Comparison of ENCODE assay signal across 22 mouse cellular contexts in the genomic region with DNA sequence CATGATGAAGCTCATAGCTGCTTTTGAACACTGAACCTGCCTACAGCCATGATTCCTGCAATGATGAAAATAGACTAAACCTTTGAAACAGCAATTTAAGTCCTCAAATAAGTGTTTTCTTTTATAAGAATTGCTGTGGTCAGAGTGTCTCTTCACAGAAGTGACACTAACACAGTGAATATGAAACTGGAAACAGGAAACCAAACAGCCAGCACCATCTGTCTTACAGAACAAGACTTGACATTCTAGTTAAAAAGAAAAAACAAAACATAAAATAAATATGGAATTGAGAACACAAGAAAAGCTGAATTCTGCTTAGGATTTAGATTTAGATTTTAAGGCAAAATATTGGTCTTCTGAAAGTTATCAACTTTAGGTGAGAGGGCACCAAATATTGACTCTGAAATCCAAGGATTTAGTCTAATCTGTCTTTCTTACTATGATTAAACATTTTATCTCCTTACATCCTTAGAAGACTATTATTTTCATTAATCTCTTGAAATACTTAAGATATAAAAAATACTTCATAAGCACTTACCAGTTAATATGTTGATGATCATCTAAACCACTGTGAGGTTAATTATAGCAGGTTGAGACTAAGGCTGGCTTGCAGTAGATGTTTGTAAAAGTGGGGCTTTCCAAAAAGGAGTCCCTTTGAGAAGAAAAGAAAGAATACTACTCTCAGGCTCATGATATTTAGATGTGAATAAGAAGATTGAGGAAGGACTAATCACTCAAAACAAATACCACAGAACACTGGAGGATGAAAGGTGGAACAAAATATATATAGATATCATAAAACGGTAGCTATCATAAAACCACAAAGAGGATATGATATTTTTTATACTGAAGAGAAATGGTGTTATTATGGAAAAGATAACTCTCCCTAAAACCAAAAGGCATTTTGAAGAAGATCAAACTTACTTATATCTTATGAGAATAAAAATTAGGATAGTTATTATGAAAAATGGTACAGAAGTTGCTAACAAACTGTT.
DNase-seq lines count a peak whose midpoint lies in the region; ATAC-seq and TF ChIP-seq lines count a peak whose summit lies in the region.
"Had no signal": no experiment of that assay in that cellular context is flagged by ENCODE, and none has a peak within 500 bp of the region (broad histone marks: within the 10 kb centered on the region; RNA-seq: fewer than 3 reads in every experiment).

No protein-coding gene starts in this region.

- peak overlapping the region; percentile 80 for H3K27ac ChIP-seq in MEL (ENCODE audit: control insufficient read depth, low read depth, low read length)
- no peak overlapping the region for H3K27ac ChIP-seq in lung, postnatal 0 days (ENCODE audit: low read length)
- H3K27ac ChIP-seq: embryonic facial prominence, embryonic 10.5 days; embryonic facial prominence, embryonic 12.5 days; forebrain, embryonic 13.5 days; forebrain, embryonic 15.5 days had no signal

- H3K4me1 ChIP-seq in MEL (ENCODE audit: control insufficient read depth in 1 of 2, insufficient read depth in 2 of 2, low read length in 2 of 2): peaks cover 10 to 41% of the 10 kb centered on the region in 2 experiments
- H3K4me1 ChIP-seq in lung, postnatal 0 days (ENCODE audit: insufficient read depth, low read depth, low read length): no peaks in the 10 kb centered on the region
- H3K4me1 ChIP-seq: embryonic facial prominence, embryonic 10.5 days; embryonic facial prominence, embryonic 12.5 days; forebrain, embryonic 13.5 days; forebrain, embryonic 15.5 days had no signal

- peak; percentile 95 to 97 for TF ChIP-seq EP300 in MEL (IDR thresholded peaks at IDR 0.05; ENCODE audit: low read depth in 1 of 2, low read length in 2 of 2)
- TF ChIP-seq EP300 in lung, postnatal 0 days (IDR thresholded peaks at IDR 0.05): no peak

- TF ChIP-seq CTCF in MEL (IDR thresholded peaks at IDR 0.05 in 2 of 3, conservative IDR thresholded peaks at IDR 0.05 in 1 of 3; ENCODE audit: control insufficient read depth in 1 of 3, insufficient read depth in 1 of 3, low read depth in 2 of 3, low read length in 3 of 3, poor library complexity in 1 of 3, severe bottlenecking in 1 of 3): no peak
- no peak for TF ChIP-seq CTCF in lung, postnatal 0 days (IDR thresholded peaks at IDR 0.05)

- WGBS in lung, postnatal 0 days: 83% methylated on average over 1 of the region's 1 CpGs

- H3K4me2 ChIP-seq in lung, postnatal 0 days (replicated peaks; ENCODE audit: low read depth, low read length): no peak overlapping the region
- H3K4me2 ChIP-seq: embryonic facial prominence, embryonic 12.5 days; forebrain, embryonic 13.5 days; forebrain, embryonic 15.5 days had no signal

- ATAC-seq in lung, postnatal 0 days: no peak
- ATAC-seq: activated CD4-positive, CD25-positive, alpha-beta regulatory T cell, adult 4 months; forebrain, embryonic 13.5 days; forebrain, embryonic 15.5 days; forebrain, postnatal 0 days; Patski had no signal

- peak overlapping the region in 1 of 2 experiments; percentile 3; a peak in 1 of 4 replicates for H3K4me3 ChIP-seq in MEL (ENCODE audit: control insufficient read depth in 1 of 2, insufficient read depth in 1 of 2, low read depth in 2 of 2, low read length in 2 of 2)
- H3K4me3 ChIP-seq in lung, postnatal 0 days (ENCODE audit: low read depth, low read length): no peak overlapping the region
- H3K4me3 ChIP-seq: embryonic facial prominence, embryonic 10.5 days; embryonic facial prominence, embryonic 12.5 days; forebrain, embryonic 13.5 days; forebrain, embryonic 15.5 days had no signal

- H3K9me3 ChIP-seq in MEL (replicated peaks; ENCODE audit: insufficient read depth, low read length): no peaks in the 10 kb centered on the region
- H3K9me3 ChIP-seq in lung, postnatal 0 days (ENCODE audit: low read length): no peaks in the 10 kb centered on the region
- H3K9me3 ChIP-seq: embryonic facial prominence, embryonic 10.5 days; embryonic facial prominence, embryonic 12.5 days; forebrain, embryonic 13.5 days; forebrain, embryonic 15.5 days; G1E had no signal

- H3K36me3 ChIP-seq in MEL (ENCODE audit: control insufficient read depth in 1 of 2, insufficient read depth in 2 of 2, low read length in 2 of 2): peaks cover 0 to 46% of the 10 kb centered on the region in 2 experiments; a peak in 2 of 4 replicates
- H3K36me3 ChIP-seq in lung, postnatal 0 days (ENCODE audit: insufficient read depth, low read length): no peaks in the 10 kb centered on the region
- H3K36me3 ChIP-seq: embryonic facial prominence, embryonic 10.5 days; embryonic facial prominence, embryonic 12.5 days; forebrain, embryonic 15.5 days; G1E had no signal

- peak overlapping the region; percentile 6; the same call in 1 of the 2 replicates for H3K9ac ChIP-seq in MEL (ENCODE audit: control insufficient read depth, low read depth, low read length, poor library complexity, severe bottlenecking)
- H3K9ac ChIP-seq in lung, postnatal 0 days (replicated peaks; ENCODE audit: low read depth): no peak overlapping the region
- H3K9ac ChIP-seq: embryonic facial prominence, embryonic 12.5 days; forebrain, embryonic 13.5 days; forebrain, embryonic 15.5 days; forebrain, postnatal 0 days had no signal

- no peaks in the 10 kb centered on the region for H3K27me3 ChIP-seq in MEL (ENCODE audit: control insufficient read depth in 1 of 2, insufficient read depth in 2 of 2, low read length in 2 of 2)
- H3K27me3 ChIP-seq in lung, postnatal 0 days (replicated peaks; ENCODE audit: insufficient read depth, low read length): no peaks in the 10 kb centered on the region
- H3K27me3 ChIP-seq: embryonic facial prominence, embryonic 12.5 days; forebrain, embryonic 13.5 days; forebrain, embryonic 15.5 days; Patski had no signal

- peak; percentile 4 for DNase-seq in layer of hippocampus, adult 9-11 months
- DNase-seq in layer of hippocampus, postnatal 25 days (ENCODE audit: extremely low spot score in 1 of 2, low spot score in 1 of 2): no peak
- peak; percentile 57 for DNase-seq in MEL (ENCODE audit: low read depth, low spot score)
- peak; percentile 35 for DNase-seq in brain, adult 2 months (ENCODE audit: low read depth, low spot score)
- DNase-seq in testis, postnatal 10 days (ENCODE audit: low spot score): no peak
- DNase-seq in lung, postnatal 0 days (ENCODE audit: low spot score): no peak
- DNase-seq: adrenal gland, adult 8-10 months; adrenal gland, postnatal 14 days; adrenal gland, postnatal 36 days; cerebellum, adult 11 months; cerebellum, adult 18-20 months; cerebellum, adult 8-10 months; cerebellum, postnatal 10 days; cerebellum, postnatal 36 days; forebrain, postnatal 0 days had no signal

- TF ChIP-seq RAD21 in MEL (IDR thresholded peaks at IDR 0.05; ENCODE audit: low read depth, low read length): no peak

- no peaks in the 10 kb centered on the region for H3K79me2 ChIP-seq in MEL (ENCODE audit: control insufficient read depth, insufficient read depth, low read length, poor library complexity)

- no peak for TF ChIP-seq POLR2A in MEL (IDR thresholded peaks at IDR 0.05; ENCODE audit: control insufficient read depth in 1 of 2, insufficient read depth in 1 of 2, low read depth in 1 of 2, low read length in 2 of 2, poor library complexity in 1 of 2)

TF ChIP-seq in MEL, 35 proteins besides CTCF, POLR2A, EP300 and RAD21:
- TF ChIP-seq NRF1 (IDR thresholded peaks at IDR 0.05; ENCODE audit: insufficient read depth, low read depth, low read length, poor library complexity, severe bottlenecking) (no peak), POLR2AphosphoS5 (IDR thresholded peaks at IDR 0.05; ENCODE audit: borderline replicate concordance, low read depth, low read length) (no peak), KAT2A (conservative IDR thresholded peaks at IDR 0.05; ENCODE audit: low read depth, low read length) (no peak), ETS1 (IDR thresholded peaks at IDR 0.05; ENCODE audit: low read depth, low read length) (peak; percentile 54; the same call in 1 of the 2 replicates), MYB (IDR thresholded peaks at IDR 0.05; ENCODE audit: low read depth, low read length) (0 out of 2 replicates have a peak, but pooled peaks have one; percentile 58), TBP (IDR thresholded peaks at IDR 0.05; ENCODE audit: low read depth, low read length) (no peak), TAL1 (IDR thresholded peaks at IDR 0.05; ENCODE audit: low read length) (peak; percentile 43), HCFC1 (IDR thresholded peaks at IDR 0.05; ENCODE audit: low read depth, low read length) (no peak), MAX (IDR thresholded peaks at IDR 0.05; ENCODE audit: low read length) (no peak), ZC3H11A (IDR thresholded peaks at IDR 0.05; ENCODE audit: low read depth, low read length) (no peak), UBTF (IDR thresholded peaks at IDR 0.05; ENCODE audit: borderline replicate concordance, insufficient read depth, low read depth, low read length) (no peak), NELFE (IDR thresholded peaks at IDR 0.05; ENCODE audit: low read depth, low read length) (no peak), ZMIZ1 (IDR thresholded peaks at IDR 0.05; ENCODE audit: low read depth, low read length) (no peak), E2F4 (IDR thresholded peaks at IDR 0.05; ENCODE audit: borderline replicate concordance, low read depth, low read length) (no peak), ZNF384 (IDR thresholded peaks at IDR 0.05; ENCODE audit: low read depth, low read length) (peak; percentile 62), GATA1 (IDR thresholded peaks at IDR 0.05; ENCODE audit: low read depth, low read length) (peak; percentile 89), USF2 (IDR thresholded peaks at IDR 0.05; ENCODE audit: borderline replicate concordance in 1 of 2, insufficient read depth in 1 of 2, low read depth in 1 of 2, low read length in 2 of 2) (no peak), TCF12 (IDR thresholded peaks at IDR 0.05; ENCODE audit: low read depth, low read length) (peak; percentile 85), SIN3A (IDR thresholded peaks at IDR 0.05; ENCODE audit: low read length) (peak; percentile 69; the same call in 1 of the 2 replicates), ELF1 (IDR thresholded peaks at IDR 0.05; ENCODE audit: low read depth, low read length) (no peak), CHD1 (IDR thresholded peaks at IDR 0.05; ENCODE audit: low read depth, low read length) (0 out of 2 replicates have a peak, but pooled peaks have one; percentile 69), ZKSCAN1 (IDR thresholded peaks at IDR 0.05; ENCODE audit: low read depth, low read length) (no peak), USF1 (IDR thresholded peaks at IDR 0.05; ENCODE audit: low read depth, low read length) (no peak), RCOR1 (IDR thresholded peaks at IDR 0.05; ENCODE audit: low read depth, low read length) (peak; percentile 35; the same call in 1 of the 2 replicates), SMC3 (IDR thresholded peaks at IDR 0.05; ENCODE audit: low read depth, low read length) (no peak), MYC (IDR thresholded peaks at IDR 0.05; ENCODE audit: low read depth, low read length) (0 out of 2 replicates have a peak, but pooled peaks have one; percentile 37)
TF ChIP-seq in MEL: peak in this region for 10.

Comparison
In these comparisons a context has a peak if more than half of its experiments do, and no peak if none do; other contexts are left out.
1. DNase-seq: peak in layer of hippocampus, adult 9-11 months (single experiment), MEL (single experiment) and brain, adult 2 months (single experiment); none in layer of hippocampus, postnatal 25 days (0 of 2), testis, postnatal 10 days (single experiment) and lung, postnatal 0 days (single experiment).